ENCODE assay signal across 8 mouse cellular contexts in genomic region chr6:84583371-84583770, GRCm38 (mm10). TPM values are rescaled to one million over a fixed set of nuclear protein-coding genes. Genes with fewer than 3 reads are reported as not detected.
A peak's percentile ranks its signal among the peaks of the same experiment; 100 is the strongest.
DNase-seq lines count a peak whose midpoint lies in the region; ATAC-seq and TF ChIP-seq lines count a peak whose summit lies in the region.

No protein-coding gene starts in this region.

- peak; percentile 16; the same call in 1 of the 2 replicates for ATAC-seq in hindbrain, embryonic 15.5 days (ENCODE audit: low FRiP score, low read depth)
- peak; percentile 32; the same call in 1 of the 2 replicates for ATAC-seq in limb, embryonic 11.5 days (ENCODE audit: insufficient number of reproducible peaks, low FRiP score, low TSS enrichment, low read depth)
- ATAC-seq in stomach, embryonic 16.5 days (ENCODE audit: insufficient read depth, low FRiP score), result peak; percentile 77

- H3K4me2 ChIP-seq in hindbrain, embryonic 15.5 days, result peak overlapping the region; percentile 97
- peak overlapping the region; percentile 86 for H3K4me2 ChIP-seq in limb, embryonic 11.5 days (ENCODE audit: low read depth, severe bottlenecking)
- peak overlapping the region; percentile 94 for H3K4me2 ChIP-seq in stomach, embryonic 16.5 days (ENCODE audit: low read depth, low read length)

- H3K4me3 ChIP-seq in hindbrain, embryonic 15.5 days, result peak overlapping the region; percentile 49
- peak overlapping the region; percentile 82 for H3K4me3 ChIP-seq in limb, embryonic 11.5 days (ENCODE audit: low read depth, low read length)
- peak overlapping the region; percentile 59 for H3K4me3 ChIP-seq in midbrain, embryonic 10.5 days
- peak overlapping the region; percentile 50 for H3K4me3 ChIP-seq in stomach, embryonic 16.5 days (replicated peaks; ENCODE audit: low read length)

- TF ChIP-seq CTCF in brain, embryonic 14.5 days (IDR thresholded peaks at IDR 0.05; ENCODE audit: borderline replicate concordance, extremely low read depth, insufficient read depth, insufficient read length), result no peak

- peak overlapping the region; percentile 25; the same call in 1 of the 2 replicates for H3K27ac ChIP-seq in hindbrain, embryonic 15.5 days (replicated peaks)
- H3K27ac ChIP-seq in limb, embryonic 11.5 days (replicated peaks; ENCODE audit: low read depth, low read length), result peak overlapping the region; percentile 97
- H3K27ac ChIP-seq in midbrain, embryonic 10.5 days (replicated peaks), result no peak overlapping the region
- no peak overlapping the region for H3K27ac ChIP-seq in stomach, embryonic 16.5 days (ENCODE audit: low read length)

- peaks cover 52% of the 10 kb centered on the region for H3K4me1 ChIP-seq in hindbrain, embryonic 15.5 days (replicated peaks)
- peaks cover 35% of the 10 kb centered on the region for H3K4me1 ChIP-seq in limb, embryonic 11.5 days (ENCODE audit: control insufficient read depth, insufficient read depth, low read length)
- H3K4me1 ChIP-seq in midbrain, embryonic 10.5 days, result peaks cover 58% of the 10 kb centered on the region
- peaks cover 54% of the 10 kb centered on the region for H3K4me1 ChIP-seq in stomach, embryonic 16.5 days (ENCODE audit: control insufficient read depth, insufficient read depth, low read length)

- WGBS in hindbrain, embryonic 15.5 days, result under 1% methylated on average over 26 of the region's 26 CpGs
- WGBS in limb, embryonic 11.5 days, result under 1% methylated on average over 26 of the region's 26 CpGs
- under 1% methylated on average over 26 of the region's 26 CpGs for WGBS in midbrain, embryonic 10.5 days
- 1% methylated on average over 26 of the region's 26 CpGs for WGBS in stomach, embryonic 16.5 days

- H3K27me3 ChIP-seq in hindbrain, embryonic 15.5 days, result peaks cover 76% of the 10 kb centered on the region
- H3K27me3 ChIP-seq in limb, embryonic 11.5 days (ENCODE audit: control insufficient read depth, insufficient read depth, low read length), result peaks cover 2% of the 10 kb centered on the region; the same call in 1 of the 2 replicates
- peaks cover 100% of the 10 kb centered on the region for H3K27me3 ChIP-seq in midbrain, embryonic 10.5 days (ENCODE audit: low read depth, poor library complexity, severe bottlenecking)
- peaks cover 69% of the 10 kb centered on the region for H3K27me3 ChIP-seq in stomach, embryonic 16.5 days (ENCODE audit: control insufficient read depth, insufficient read depth, low read length)

- no peaks in the 10 kb centered on the region for H3K36me3 ChIP-seq in hindbrain, embryonic 15.5 days
- peaks cover 5% of the 10 kb centered on the region for H3K36me3 ChIP-seq in limb, embryonic 11.5 days (ENCODE audit: control insufficient read depth, insufficient read depth, low read length)
- H3K36me3 ChIP-seq in midbrain, embryonic 10.5 days, result no peaks in the 10 kb centered on the region
- no peaks in the 10 kb centered on the region for H3K36me3 ChIP-seq in stomach, embryonic 16.5 days (ENCODE audit: control insufficient read depth, insufficient read depth, low read length)

- TF ChIP-seq POLR2A in brain, embryonic 14.5 days (IDR thresholded peaks at IDR 0.05; ENCODE audit: borderline replicate concordance, extremely low read depth, insufficient read depth, insufficient read length, poor library complexity, severe bottlenecking), result no peak

- no peaks in the 10 kb centered on the region for H3K9me3 ChIP-seq in hindbrain, embryonic 15.5 days
- no peaks in the 10 kb centered on the region for H3K9me3 ChIP-seq in limb, embryonic 11.5 days (ENCODE audit: control insufficient read depth, low read length)
- H3K9me3 ChIP-seq in midbrain, embryonic 10.5 days (replicated peaks), result no peaks in the 10 kb centered on the region
- H3K9me3 ChIP-seq in stomach, embryonic 16.5 days (replicated peaks; ENCODE audit: control insufficient read depth, low read length), result no peaks in the 10 kb centered on the region

- peak overlapping the region; percentile 27 for H3K9ac ChIP-seq in hindbrain, embryonic 15.5 days
- H3K9ac ChIP-seq in limb, embryonic 11.5 days (ENCODE audit: low read length), result peak overlapping the region; percentile 96
- H3K9ac ChIP-seq in stomach, embryonic 16.5 days (ENCODE audit: low read length), result peak overlapping the region; percentile 44; the same call in 1 of the 2 replicates

- DNase-seq in ES-CJ7 (ENCODE audit: low read depth, low spot score), result peak; percentile 74
- DNase-seq in brain, embryonic 14.5 days (ENCODE audit: low read depth), result peak; percentile 77
- DNase-seq in gastrocnemius, postnatal 10 days, result peak; percentile 81
- peak; percentile 86 for DNase-seq in limb, embryonic 11.5 days (ENCODE audit: low spot score)
- peak; percentile 77 for DNase-seq in midbrain, embryonic 10.5 days (ENCODE audit: low spot score)
- DNase-seq in cerebellum, adult 11 months, result no peak

RNA-seq across cellular contexts. Expression of gene Cyp26b1, which starts 10.3 kb away (rescaled TPM):
- polyA plus RNA-seq in brain, embryonic 14.5 days (2012; rRNA removed), result 10.0 and 56.1 TPM in 2 replicates
- total RNA-seq in gastrocnemius, postnatal 10 days (2021), result 1 to 10 TPM; 2.0 to 2.8 TPM
- 43.8 and 52.7 TPM in 2 replicates for polyA plus RNA-seq in hindbrain, embryonic 15.5 days (2015; fragmentation: Nextera tagmentation; extraction: Ambion mirVana)
- 35.0 and 37.6 TPM in 2 replicates for polyA plus RNA-seq in limb, embryonic 11.5 days (2014; fragmentation: Nextera tagmentation; extraction: Ambion mirVana)
- polyA plus RNA-seq in midbrain, embryonic 10.5 days (2016; fragmentation: Nextera tagmentation; extraction: Ambion mirVana), result 2.4 and 2.7 TPM in 2 replicates
- 1.6 and 1.7 TPM in 2 replicates for polyA plus RNA-seq in stomach, embryonic 16.5 days (2015; fragmentation: Nextera tagmentation; extraction: Ambion mirVana)

Comparison
In these comparisons a context has a peak if more than half of its experiments do, and no peak if none do; other contexts are left out.
1. ATAC-seq: peak in every context shown above with its lines; median percentile 77 in stomach, embryonic 16.5 days; 32 in limb, embryonic 11.5 days; 16 in hindbrain, embryonic 15.5 days.
2. H3K27ac ChIP-seq: peak in hindbrain, embryonic 15.5 days (single experiment) and limb, embryonic 11.5 days (single experiment); none in midbrain, embryonic 10.5 days (single experiment) and stomach, embryonic 16.5 days (single experiment).
3. H3K9ac ChIP-seq: peak in every context shown above with its lines; median percentile 96 in limb, embryonic 11.5 days; 44 in stomach, embryonic 16.5 days; 27 in hindbrain, embryonic 15.5 days.
4. Peak in every context shown above with its lines, with median percentiles within 50 percentile points of each other: H3K4me2 ChIP-seq and H3K4me3 ChIP-seq.